Mouse (Mus musculus): ENCODE measurements at regions not wholly inside any gene's neighbourhood (a gene's known extent, or its start where the extent isn't known, plus 50 kb on each side); places are given as distances from the start of the nearest gene placed in this dataset.
"Not testable (repeated sequence)": the region's sequence is repeated elsewhere in the genome, so short reads cannot be mapped to it uniquely, and the experiment has no call there.

DNA sequence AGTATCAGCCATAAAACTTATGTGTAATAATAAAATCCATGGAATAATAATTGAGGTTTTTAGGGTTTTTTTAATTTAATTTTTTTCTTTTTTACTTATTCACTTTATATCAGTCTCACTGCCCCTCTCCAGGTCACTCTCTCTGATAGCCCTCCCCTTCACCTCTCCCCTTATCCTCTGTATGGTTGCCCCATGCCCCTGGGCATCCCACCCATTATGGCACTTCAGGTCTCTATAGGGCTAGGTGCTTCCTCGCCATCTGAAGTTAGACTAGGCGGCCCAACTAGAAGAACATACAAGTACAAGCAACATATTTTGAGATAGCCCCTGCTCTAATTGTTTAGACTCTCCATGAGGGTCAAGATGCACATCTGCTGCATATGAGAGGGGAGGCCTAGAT is 979.9 kb upstream of the Gje1 start:
- DNase-seq (no peak), ATAC-seq (ENCODE audit: insufficient read depth) (no peak)
- no peak overlapping the region for H3K4me2 ChIP-seq
- WGBS, result 84% methylated on average over 2 of the region's 2 CpGs
- no peaks in the 10 kb centered on the region for H3K4me1 ChIP-seq (ENCODE audit: insufficient read depth)
- H3K9me3 ChIP-seq (ENCODE audit: low read depth, low read length), result no peaks in the 10 kb centered on the region
- no peaks in the 10 kb centered on the region for H3K36me3 ChIP-seq (ENCODE audit: insufficient read depth)
- no peaks in the 10 kb centered on the region for H3K27me3 ChIP-seq (ENCODE audit: insufficient read depth, low read length)
- no peak overlapping the region for H3K9ac ChIP-seq
- H3K27ac ChIP-seq (ENCODE audit: low read depth), result no peak overlapping the region
- no peak for TF ChIP-seq CTCF (IDR thresholded peaks at IDR 0.05; ENCODE audit: low read depth)
- no peak overlapping the region for H3K4me3 ChIP-seq (ENCODE audit: low read depth, low read length)

DNA sequence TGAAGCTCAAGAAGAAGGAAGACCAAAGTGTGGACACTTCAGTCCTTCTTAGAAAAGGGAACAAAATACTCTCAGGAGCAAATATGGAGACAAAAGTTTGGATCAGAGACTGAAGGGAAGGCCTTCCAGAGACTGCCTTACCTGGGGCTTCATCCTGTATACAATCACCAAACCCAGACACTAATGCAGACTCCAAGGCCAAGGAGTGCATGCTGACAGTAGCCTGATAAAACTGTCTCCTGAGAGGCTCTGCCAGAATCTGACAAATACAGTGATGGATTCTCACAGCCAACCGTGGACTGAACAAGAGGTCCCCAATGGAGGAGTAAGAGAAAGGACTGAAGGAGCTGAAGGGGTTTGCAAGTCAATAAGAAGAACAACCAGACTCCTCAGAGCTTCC is 979.0 kb upstream of the Gje1 start:
- Histone ChIP-seq H3K4me3 (ENCODE audit: low read depth, low read length) (no peak overlapping the region), H3K9ac (no peak overlapping the region), H3K4me1 (ENCODE audit: insufficient read depth) (no peaks in the 10 kb centered on the region), H3K36me3 (ENCODE audit: insufficient read depth) (no peaks in the 10 kb centered on the region), H3K9me3 (ENCODE audit: low read depth, low read length) (no peaks in the 10 kb centered on the region), H3K27ac (ENCODE audit: low read depth) (no peak overlapping the region), H3K27me3 (ENCODE audit: insufficient read depth, low read length) (no peaks in the 10 kb centered on the region), H3K4me2 (no peak overlapping the region)
- DNase-seq (no peak), ATAC-seq (ENCODE audit: insufficient read depth) (no peak)
- WGBS, result 59% methylated on average over 1 of the region's 1 CpGs
- no peak for TF ChIP-seq CTCF (IDR thresholded peaks at IDR 0.05; ENCODE audit: low read depth)

DNA sequence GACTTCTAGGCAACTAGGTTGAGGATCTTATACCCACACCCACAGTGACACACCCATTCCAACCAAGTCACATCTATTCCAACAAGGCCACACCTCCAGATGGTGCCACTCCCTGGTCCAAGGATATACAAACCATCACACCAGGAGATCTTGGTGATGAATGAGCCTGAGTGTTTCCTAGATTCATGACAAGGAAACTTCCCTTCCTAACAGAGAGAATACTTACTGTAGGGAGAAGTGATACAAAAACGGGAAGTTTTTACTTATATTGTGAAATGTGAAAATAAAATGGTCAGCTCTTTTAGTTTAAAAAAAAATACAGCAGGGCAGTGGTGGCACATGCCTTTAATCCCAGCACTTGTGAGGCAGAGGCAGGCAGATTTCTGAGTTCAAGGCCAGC is 953.6 kb upstream of the Gje1 start:
- H3K27me3 ChIP-seq (ENCODE audit: insufficient read depth, low read length); H3K27ac ChIP-seq (ENCODE audit: low read depth); H3K4me3 ChIP-seq (ENCODE audit: low read depth, low read length); H3K36me3 ChIP-seq (ENCODE audit: insufficient read depth); DNase-seq; H3K4me1 ChIP-seq (ENCODE audit: insufficient read depth); H3K9me3 ChIP-seq (ENCODE audit: low read depth, low read length); ATAC-seq (ENCODE audit: insufficient read depth); H3K9ac ChIP-seq; H3K4me2 ChIP-seq: not testable (repeated sequence)
- WGBS, result 87% methylated on average over 1 of the region's 1 CpGs

Measured in lung, embryonic 14.5 days (tissue).